Mouse (Mus musculus) midbrain, postnatal 0 days (tissue): ENCODE measurements around the gene Olfr1340. TPM values are rescaled to one million over a fixed set of nuclear protein-coding genes. Genes with fewer than 3 reads are reported as not detected.

Experiments
- ATAC-seq: fragments of 200-750 bp; cut with Nextera tagmentation; 2 replicates; pipeline ENCODE4 v1.8.0; 2017; ENCODE audit warnings: moderate number of reproducible peaks, mild to moderate bottlenecking, moderate TSS enrichment, moderate library complexity; ENCODE audit not compliant: low FRiP score
- DNase-seq: peaks from one replicate; pipeline ENCODE4 v3.0.0-alpha.2; 2015; ENCODE audit warnings: low spot score
- H3K27ac ChIP-seq: fragments of 300-500 bp; sonication (generic); 2 replicates; pipeline ENCODE4 v1.5.1; 2014; ENCODE audit warnings: low read depth, mild to moderate bottlenecking, low read length, mixed read lengths
- H3K27me3 ChIP-seq: fragments of 300-500 bp; sonication (generic); 2 replicates; pipeline ENCODE4 v1.6.1; 2014; ENCODE audit warnings: low read length, control low read depth, mixed read lengths; ENCODE audit not compliant: insufficient read depth
- H3K36me3 ChIP-seq: fragments of 300-500 bp; sonication (generic); 2 replicates; pipeline ENCODE4 v1.6.1; 2014; ENCODE audit warnings: low read length, control low read depth, mixed read lengths; ENCODE audit not compliant: insufficient read depth
- H3K4me1 ChIP-seq: fragments of 300-500 bp; sonication (generic); 2 replicates; pipeline ENCODE4 v1.6.1; 2014; ENCODE audit warnings: mild to moderate bottlenecking, control low read depth, antibody characterized with exemption, low read length, mixed read lengths; ENCODE audit not compliant: insufficient read depth
- H3K4me2 ChIP-seq: fragments of 300-500 bp; sonication (generic); 2 replicates; pipeline ENCODE4 v1.6.1; 2014; ENCODE audit warnings: low read depth, mild to moderate bottlenecking, low read length, mixed read lengths; ENCODE audit not compliant: poor library complexity, severe bottlenecking
- H3K4me3 ChIP-seq: fragments of 300-500 bp; sonication (generic); 2 replicates; pipeline ENCODE4 v1.5.1; 2014; ENCODE audit warnings: low read depth, mild to moderate bottlenecking, low read length, moderate library complexity
- H3K9ac ChIP-seq: fragments of 300-500 bp; sonication (generic); replicated peaks from 2 replicates; pipeline ENCODE4 v1.6.1; 2014; ENCODE audit warnings: mild to moderate bottlenecking, low read length, moderate library complexity, mixed read lengths; ENCODE audit not compliant: poor library complexity, severe bottlenecking
- H3K9me3 ChIP-seq: fragments of 300-500 bp; sonication (generic); 2 replicates; pipeline ENCODE4 v1.6.1; 2016; ENCODE audit warnings: low read length, control low read depth
- CTCF ChIP-seq: IDR thresholded peaks from 2 replicates; pipeline ENCODE4 v1.5.1; 2016; ENCODE audit warnings: antibody characterized with exemption, mild to moderate bottlenecking
- WGBS: fragments of 180-500 bp; shearing (Covaris S2); extraction: QIAGEN DNeasy Blood & Tissue Kit; methylation state at CpG from one replicate; pipeline ENCODE4 v1.1.7; 2014; 5-methylcytosine and 5-hydroxymethylcytosine counted together
- polyA plus RNA-seq: library from polyadenylated mRNA; unstranded; fragments of >200 nt; fragmentation: Nextera tagmentation; extraction: Ambion mirVana; gene quantifications from 2 replicates; pipeline ENCODE4 v1.2.1, GENCODE M21; 2015
- total RNA-seq: library from RNA; depleted of rRNA; stranded (reverse); fragments of >200 nt; gene quantifications from 2 replicates; pipeline ENCODE4 v1.2.3, GENCODE M21; 2014; rRNA removed

Olfr1340 gene
- total and polyA plus RNA-seq, 2 experiments from 2014 or later = not detected

DNA sequence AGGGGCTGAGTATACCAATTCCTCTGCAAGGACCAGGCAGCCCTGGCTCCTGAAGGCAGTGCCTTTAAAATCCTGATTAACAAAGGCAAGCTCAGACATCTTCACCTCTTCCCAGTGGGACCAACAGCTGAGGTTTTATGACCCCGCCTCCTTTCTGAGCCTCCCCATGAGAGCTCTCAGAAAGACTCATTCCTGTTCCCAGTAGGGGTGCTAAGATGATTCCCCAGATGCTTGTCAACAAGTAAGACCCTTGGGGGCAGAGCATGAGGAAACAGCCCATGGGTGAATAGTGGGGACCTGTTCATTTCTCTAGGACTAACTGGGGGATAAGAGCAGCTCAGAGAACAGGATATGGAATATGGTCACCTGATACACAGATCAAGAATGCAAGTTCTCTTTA, 38.7 kb downstream of the Olfr1340 start, which contains the start of gene Olfr1338:
Gene Olfr1338, minus strand, starts transcription at position 101 of the 400 bp plus-strand sequence.
- H3K4me2 ChIP-seq = no peak within 1 kb of the TSS
- DNase-seq (no peak), ATAC-seq (no peak)
- no peak for TF ChIP-seq CTCF
- H3K27me3 ChIP-seq = no peaks in the 10 kb centered on the region
- H3K9ac ChIP-seq = no peak within 1 kb of the TSS
- 79% methylated on average over 1 of the region's 1 CpGs for whole genome bisulfite sequencing
- H3K9me3 ChIP-seq = no peaks in the 10 kb centered on the region
- H3K27ac ChIP-seq = no peak within 1 kb of the TSS
- H3K4me3 ChIP-seq = no peak within 1 kb of the TSS
- H3K4me1 ChIP-seq = no peaks in the 10 kb centered on the region
- no peaks in the 10 kb centered on the region for H3K36me3 ChIP-seq

Other genes with a start within 250 kb of the Olfr1340 start
- 15.7 and 17.2 TPM in 2 replicates for gene Tie1, start 230.1 kb upstream of the Olfr1340 start, total RNA-seq
- 9.9 and 10.3 TPM in 2 replicates for gene Tie1, start 230.1 kb upstream of the Olfr1340 start, polyA plus RNA-seq
- gene 2610528J11Rik, start 193.1 kb upstream of the Olfr1340 start, total RNA-seq = not detected in 2 replicates
- not detected in 2 replicates for gene 2610528J11Rik, start 193.1 kb upstream of the Olfr1340 start, polyA plus RNA-seq
- 0.19 and 0.22 TPM in 2 replicates for gene Tmem125, start 176.1 kb upstream of the Olfr1340 start, total RNA-seq
- gene Tmem125, start 176.1 kb upstream of the Olfr1340 start, polyA plus RNA-seq = 0.14 and 0.23 TPM in 2 replicates
- 0.82 and 1.1 TPM in 2 replicates for gene Cfap57, start 99.4 kb upstream of the Olfr1340 start, total RNA-seq
- 1.4 TPM in 2 replicates for gene Cfap57, start 99.4 kb upstream of the Olfr1340 start, polyA plus RNA-seq
- gene Ebna1bp2, start 99.3 kb upstream of the Olfr1340 start, total RNA-seq = 29.4 and 40.7 TPM in 2 replicates
- gene Ebna1bp2, start 99.3 kb upstream of the Olfr1340 start, polyA plus RNA-seq = 76.7 and 83.8 TPM in 2 replicates
- gene Olfr62, start 61.2 kb upstream of the Olfr1340 start, total RNA-seq = not detected in 2 replicates
- not detected in 2 replicates for gene Olfr62, start 61.2 kb upstream of the Olfr1340 start, polyA plus RNA-seq
- not detected in 2 replicates for gene Olfr1342, start 27.4 kb upstream of the Olfr1340 start, total RNA-seq
- gene Olfr1342, start 27.4 kb upstream of the Olfr1340 start, polyA plus RNA-seq = not detected in 2 replicates
- not detected in 2 replicates for gene Olfr1341, start 16.6 kb upstream of the Olfr1340 start, total RNA-seq
- not detected in 2 replicates for gene Olfr1341, start 16.6 kb upstream of the Olfr1340 start, polyA plus RNA-seq
- not detected in 2 replicates for gene Olfr1339, start 12.0 kb downstream of the Olfr1340 start, total RNA-seq
- not detected in 2 replicates for gene Olfr1339, start 12.0 kb downstream of the Olfr1340 start, polyA plus RNA-seq
- gene Olfr1338, start 38.6 kb downstream of the Olfr1340 start, total RNA-seq = not detected in 2 replicates
- gene Olfr1338, start 38.6 kb downstream of the Olfr1340 start, polyA plus RNA-seq = not detected in 2 replicates
- not detected in 2 replicates for gene Olfr1337, start 62.4 kb downstream of the Olfr1340 start, total RNA-seq
- gene Olfr1337, start 62.4 kb downstream of the Olfr1340 start, polyA plus RNA-seq = not detected in 2 replicates
- gene Olfr1335, start 89.8 kb downstream of the Olfr1340 start, total RNA-seq = not detected in 2 replicates
- not detected in 2 replicates for gene Olfr1335, start 89.8 kb downstream of the Olfr1340 start, polyA plus RNA-seq
- not detected in 2 replicates for gene Olfr1333, start 116.1 kb downstream of the Olfr1340 start, total RNA-seq
- gene Olfr1333, start 116.1 kb downstream of the Olfr1340 start, polyA plus RNA-seq = not detected in 2 replicates
- gene Olfr1331, start 144.5 kb downstream of the Olfr1340 start, total RNA-seq = not detected in 2 replicates
- not detected in 2 replicates for gene Olfr1331, start 144.5 kb downstream of the Olfr1340 start, polyA plus RNA-seq
- gene Olfr1330, start 168.5 kb downstream of the Olfr1340 start, total RNA-seq = not detected in 2 replicates
- not detected in 2 replicates for gene Olfr1330, start 168.5 kb downstream of the Olfr1340 start, polyA plus RNA-seq
- not detected in 2 replicates for gene Olfr1329, start 197.3 kb downstream of the Olfr1340 start, total RNA-seq
- not detected in 2 replicates for gene Olfr1329, start 197.3 kb downstream of the Olfr1340 start, polyA plus RNA-seq
- not detected in 2 replicates for gene Olfr1328, start 218.5 kb downstream of the Olfr1340 start, total RNA-seq
- not detected in 2 replicates for gene Olfr1328, start 218.5 kb downstream of the Olfr1340 start, polyA plus RNA-seq
- 0.22 and 0.42 TPM in 2 replicates for gene Lao1, start 241.4 kb downstream of the Olfr1340 start, total RNA-seq
- not detected in 2 replicates for gene Lao1, start 241.4 kb downstream of the Olfr1340 start, polyA plus RNA-seq